In genomic region chr7:120843852-120844435, GRCm38 (mm10) we compare ENCODE assay signal across 8 mouse cellular contexts. TPM values are rescaled to one million over a fixed set of nuclear protein-coding genes. Genes with fewer than 3 reads are reported as not detected.
DNase-seq lines count a peak whose midpoint lies in the region; ATAC-seq and TF ChIP-seq lines count a peak whose summit lies in the region.

No protein-coding gene starts in this region.

- WGBS in heart, adult 2 months = 7% methylated on average over 16 of the region's 16 CpGs
- WGBS in forebrain, embryonic 12.5 days = 2% methylated on average over 16 of the region's 16 CpGs
- WGBS in limb, embryonic 11.5 days = 2% methylated on average over 16 of the region's 16 CpGs
- 1% methylated on average over 16 of the region's 16 CpGs for WGBS in neural tube, embryonic 14.5 days

- H3K79me2 ChIP-seq in heart, adult 2 months (replicated peaks; ENCODE audit: control insufficient read depth, insufficient read depth, low read length) = no peaks in the 10 kb centered on the region

- intact Hi-C loops in heart, adult 2 months (cut with DNase I) = loop anchor here (2.0 to 5.0 kb wide), 3 partner anchors 43 to 277 kb away; no protein-coding TSS in a partner anchor
- intact Hi-C loops in heart, postnatal 25 days (cut with DNase I) = loop anchor here (2.0 kb wide), 1 partner anchor 21 kb away; no protein-coding TSS in a partner anchor

- H3K9me3 ChIP-seq in ES-E14 (ENCODE audit: control insufficient read depth, insufficient read depth, low read depth, low read length) = no peaks in the 10 kb centered on the region
- no peaks in the 10 kb centered on the region for H3K9me3 ChIP-seq in forebrain, embryonic 12.5 days
- no peaks in the 10 kb centered on the region for H3K9me3 ChIP-seq in limb, embryonic 11.5 days (ENCODE audit: control insufficient read depth, low read length)
- H3K9me3 ChIP-seq in neural tube, embryonic 14.5 days (ENCODE audit: control insufficient read depth, low read length) = no peaks in the 10 kb centered on the region

- H3K9ac ChIP-seq in heart, adult 2 months (ENCODE audit: low read depth, low read length) = peak overlapping the region; percentile 88
- peak overlapping the region; percentile 66; the same call in 1 of the 2 replicates for H3K9ac ChIP-seq in ES-E14 (ENCODE audit: insufficient read depth, low read depth, low read length, poor library complexity, severe bottlenecking)
- peak overlapping the region; percentile 85 for H3K9ac ChIP-seq in forebrain, embryonic 12.5 days
- peak overlapping the region; percentile 83 for H3K9ac ChIP-seq in limb, embryonic 11.5 days (ENCODE audit: low read length)
- H3K9ac ChIP-seq in neural tube, embryonic 14.5 days (replicated peaks; ENCODE audit: low read depth, low read length) = peak overlapping the region; percentile 69; the same call in 1 of the 2 replicates

- no peak for TF ChIP-seq EP300 in heart, adult 2 months (IDR thresholded peaks at IDR 0.05; ENCODE audit: insufficient read depth, low read depth, low read length)

- H3K27me3 ChIP-seq in heart, adult 2 months (ENCODE audit: control insufficient read depth, insufficient read depth, low read length) = no peaks in the 10 kb centered on the region
- peaks cover 37% of the 10 kb centered on the region for H3K27me3 ChIP-seq in forebrain, embryonic 12.5 days
- no peaks in the 10 kb centered on the region for H3K27me3 ChIP-seq in limb, embryonic 11.5 days (ENCODE audit: control insufficient read depth, insufficient read depth, low read length)
- H3K27me3 ChIP-seq in neural tube, embryonic 14.5 days (ENCODE audit: control insufficient read depth, insufficient read depth, low read length) = no peaks in the 10 kb centered on the region

- no peak for TF ChIP-seq POLR2A in heart, adult 2 months (IDR thresholded peaks at IDR 0.05; ENCODE audit: insufficient read depth, low read depth, low read length)

- H3K4me3 ChIP-seq in heart, adult 2 months = peak overlapping the region; percentile 74
- peak overlapping the region; percentile 74 to 79 for H3K4me3 ChIP-seq in ES-E14 (ENCODE audit: insufficient read depth in 1 of 2, low read depth in 1 of 2, low read length in 2 of 2, poor library complexity in 1 of 2, severe bottlenecking in 1 of 2)
- peak overlapping the region; percentile 67 for H3K4me3 ChIP-seq in forebrain, embryonic 12.5 days (replicated peaks)
- peak overlapping the region; percentile 64 for H3K4me3 ChIP-seq in limb, embryonic 11.5 days (ENCODE audit: low read depth, low read length)
- peak overlapping the region; percentile 55 for H3K4me3 ChIP-seq in neural tube, embryonic 14.5 days (ENCODE audit: low read depth, low read length)

- TF ChIP-seq CTCF in heart, adult 2 months (IDR thresholded peaks at IDR 0.05) = no peak

- peak overlapping the region; percentile 82 for H3K4me2 ChIP-seq in forebrain, embryonic 12.5 days
- peak overlapping the region; percentile 79 for H3K4me2 ChIP-seq in limb, embryonic 11.5 days (ENCODE audit: low read depth, severe bottlenecking)
- peak overlapping the region; percentile 50 for H3K4me2 ChIP-seq in neural tube, embryonic 14.5 days (ENCODE audit: low read depth, low read length)

- DNase-seq in heart, adult 2 months = no peak
- DNase-seq in heart, postnatal 25 days (ENCODE audit: low spot score) = no peak
- DNase-seq in ES-E14 (ENCODE audit: low read depth, low spot score) = no peak
- DNase-seq in limb, embryonic 11.5 days (ENCODE audit: low spot score) = peak; percentile 59
- no peak for DNase-seq in retina, postnatal 1 day
- no peak for DNase-seq in right cerebral cortex, postnatal 4 days

- H3K4me1 ChIP-seq in heart, adult 2 months (ENCODE audit: control insufficient read depth, insufficient read depth, low read length) = no peaks in the 10 kb centered on the region
- H3K4me1 ChIP-seq in ES-E14 (ENCODE audit: control insufficient read depth in 2 of 2, insufficient read depth in 2 of 2, low read length in 2 of 2, poor library complexity in 1 of 2) = peaks cover 6 to 8% of the 10 kb centered on the region in 2 experiments; a peak in 3 of 4 replicates
- peaks cover 19% of the 10 kb centered on the region for H3K4me1 ChIP-seq in forebrain, embryonic 12.5 days
- H3K4me1 ChIP-seq in limb, embryonic 11.5 days (ENCODE audit: control insufficient read depth, insufficient read depth, low read length) = peaks cover 2% of the 10 kb centered on the region; the same call in 1 of the 2 replicates
- H3K4me1 ChIP-seq in neural tube, embryonic 14.5 days (ENCODE audit: control insufficient read depth, insufficient read depth, low read length) = peaks cover 7% of the 10 kb centered on the region; the same call in 1 of the 2 replicates

- H3K27ac ChIP-seq in heart, adult 2 months = peak overlapping the region; percentile 93
- H3K27ac ChIP-seq in ES-E14 (ENCODE audit: insufficient read depth, low read depth, low read length, poor library complexity, severe bottlenecking) = no peak overlapping the region
- peak overlapping the region; percentile 94 for H3K27ac ChIP-seq in forebrain, embryonic 12.5 days
- no peak overlapping the region for H3K27ac ChIP-seq in limb, embryonic 11.5 days (replicated peaks; ENCODE audit: low read depth, low read length)
- H3K27ac ChIP-seq in neural tube, embryonic 14.5 days (ENCODE audit: low read depth, low read length) = peak overlapping the region; percentile 89; the same call in 1 of the 2 replicates

- no peaks in the 10 kb centered on the region for H3K36me3 ChIP-seq in heart, adult 2 months (ENCODE audit: control insufficient read depth, insufficient read depth, low read length)
- no peaks in the 10 kb centered on the region for H3K36me3 ChIP-seq in ES-E14 (ENCODE audit: control insufficient read depth, insufficient read depth, low read length, poor library complexity, severe bottlenecking)
- 0 out of 2 replicates have a peak, but pooled peaks cover 2% of the 10 kb centered on the region for H3K36me3 ChIP-seq in forebrain, embryonic 12.5 days (replicated peaks)
- no peaks in the 10 kb centered on the region for H3K36me3 ChIP-seq in limb, embryonic 11.5 days (ENCODE audit: control insufficient read depth, insufficient read depth, low read length)
- no peaks in the 10 kb centered on the region for H3K36me3 ChIP-seq in neural tube, embryonic 14.5 days (ENCODE audit: control insufficient read depth, insufficient read depth, low read length)

- ATAC-seq in forebrain, embryonic 12.5 days (ENCODE audit: low FRiP score) = no peak
- no peak for ATAC-seq in limb, embryonic 11.5 days (ENCODE audit: insufficient number of reproducible peaks, low FRiP score, low TSS enrichment, low read depth)
- 0 out of 2 replicates have a peak, but pooled peaks have one; percentile 13 for ATAC-seq in neural tube, embryonic 14.5 days (ENCODE audit: low read depth)

- in situ Hi-C loops in ES-E14 (cut with MboI; ENCODE audit: low sequenced_read_pairs in 2 of 2, unreplicated experiment in 2 of 2) = loop anchor here (5.0 to 10.0 kb wide), 2 partner anchors 68 to 71 kb away; partner anchors contain the start of gene Polr3e (in 1 of the 2)

TF ChIP-seq in ES-E14, 5 proteins besides CTCF, POLR2A, EP300 and RAD21:
- TF ChIP-seq MAFK (IDR thresholded peaks at IDR 0.05; ENCODE audit: insufficient read depth, low read depth, low read length) (no peak), HCFC1 (IDR thresholded peaks at IDR 0.05; ENCODE audit: borderline replicate concordance, insufficient read depth, low read length) (no peak), ZNF384 (IDR thresholded peaks at IDR 0.05; ENCODE audit: low read depth, low read length) (no peak), ZC3H11A (IDR thresholded peaks at IDR 0.05; ENCODE audit: borderline replicate concordance, low read depth, low read length) (no peak), CHD2 (IDR thresholded peaks at IDR 0.05; ENCODE audit: low read depth, low read length) (no peak)
TF ChIP-seq in ES-E14: peak in this region for 0.

RNA-seq across cellular contexts. Expression of gene Eef2k, which starts 1.3 kb away (rescaled TPM):
- 10 to 100 TPM; 23.9 to 28.9 TPM for total RNA-seq in heart, adult 2 months (2021)
- polyA plus RNA-seq in heart, adult 2 months (2012; rRNA removed) = 22.8 and 27.4 TPM in 2 replicates
- 10 to 100 TPM; 27.7 to 32.5 TPM for total RNA-seq in heart, postnatal 25 days (2021)
- 13.6 and 32.9 TPM in 2 replicates for total RNA-seq in ES-E14 (2012; rRNA removed)
- polyA plus RNA-seq in forebrain, embryonic 12.5 days (2016; fragmentation: Nextera tagmentation; extraction: Ambion mirVana) = 20.6 and 21.3 TPM in 2 replicates
- polyA plus RNA-seq in limb, embryonic 11.5 days (2014; fragmentation: Nextera tagmentation; extraction: Ambion mirVana) = 9.6 and 12.0 TPM in 2 replicates
- polyA plus RNA-seq in neural tube, embryonic 14.5 days (2014; fragmentation: Nextera tagmentation; extraction: Ambion mirVana) = 11.6 and 16.9 TPM in 2 replicates

RNA-seq across cellular contexts. Expression of gene Gm5737, which starts 31.8 kb away (rescaled TPM):
- under 1 TPM in 1 of 2 experiments, not detected in 1; 0.34 TPM for total RNA-seq in heart, adult 2 months (2021)
- 0.56 and 0.70 TPM in 2 replicates for polyA plus RNA-seq in heart, adult 2 months (2012; rRNA removed)
- total RNA-seq in heart, postnatal 25 days (2021) = not detected
- total RNA-seq in ES-E14 (2012; rRNA removed) = not detected in 2 replicates
- not detected in 2 replicates for polyA plus RNA-seq in forebrain, embryonic 12.5 days (2016; fragmentation: Nextera tagmentation; extraction: Ambion mirVana)
- polyA plus RNA-seq in limb, embryonic 11.5 days (2014; fragmentation: Nextera tagmentation; extraction: Ambion mirVana) = not detected in 2 replicates
- not detected in 2 replicates for polyA plus RNA-seq in neural tube, embryonic 14.5 days (2014; fragmentation: Nextera tagmentation; extraction: Ambion mirVana)

Comparison
In these comparisons a context has a peak if more than half of its experiments do, and no peak if none do; other contexts are left out.
1. H3K27ac ChIP-seq: peak in heart, adult 2 months (single experiment), forebrain, embryonic 12.5 days (single experiment) and neural tube, embryonic 14.5 days (single experiment); none in ES-E14 (single experiment) and limb, embryonic 11.5 days (single experiment).
2. Peak in every context shown above with its lines, with median percentiles within 50 percentile points of each other: H3K4me3 ChIP-seq, H3K9ac ChIP-seq and H3K4me2 ChIP-seq.